Mouse (Mus musculus) liver, adult 2 months (tissue): ENCODE data around the gene Plk2. TPM values are rescaled to one million over a fixed set of nuclear protein-coding genes. Genes with fewer than 3 reads are reported as not detected.

ENCODE experiments used
- DNase-seq: peaks from one replicate; pipeline ENCODE4 v3.0.0-alpha.2; 2011; ENCODE audit warnings: low read depth, low spot score; ENCODE audit errors: extremely low read depth
- H3K27ac ChIP-seq: fragments of 200-500 bp; replicated peaks from 2 replicates; pipeline ENCODE4 v1.5.1; 2012; ENCODE audit warnings: low read depth, mild to moderate bottlenecking, control low read depth, inconsistent platforms, low read length; ENCODE audit not compliant: insufficient read depth
- H3K27me3 ChIP-seq: fragments of 200-500 bp; 2 replicates; pipeline ENCODE4 v1.6.1; 2012; ENCODE audit warnings: mild to moderate bottlenecking, moderate library complexity, low read length, inconsistent platforms; ENCODE audit not compliant: control insufficient read depth, insufficient read depth
- H3K36me3 ChIP-seq: fragments of 200-500 bp; 2 replicates; pipeline ENCODE4 v1.6.1; 2012; ENCODE audit warnings: low read length, inconsistent platforms; ENCODE audit not compliant: control insufficient read depth, insufficient read depth
- H3K4me1 ChIP-seq: fragments of 200-500 bp; 2 replicates; pipeline ENCODE4 v1.6.1; 2011; ENCODE audit warnings: low read length; ENCODE audit not compliant: control insufficient read depth, insufficient read depth
- H3K4me3 ChIP-seq: fragments of 200-500 bp; 2 replicates; pipeline ENCODE4 v1.5.1; 2011; ENCODE audit warnings: low read depth, mild to moderate bottlenecking, control low read depth, low read length, moderate library complexity; ENCODE audit not compliant: insufficient read depth
- H3K79me2 ChIP-seq: fragments of 200-500 bp; 2 replicates; pipeline ENCODE4 v1.6.1; 2012; ENCODE audit warnings: inconsistent platforms, mild to moderate bottlenecking, low read length, moderate library complexity; ENCODE audit not compliant: control insufficient read depth, insufficient read depth
- H3K9ac ChIP-seq: fragments of 200-500 bp; 2 replicates; pipeline ENCODE4 v1.6.1; 2012; ENCODE audit warnings: low read depth, mild to moderate bottlenecking, control low read depth, inconsistent platforms, low read length
- CTCF ChIP-seq: fragments of 200-500 bp; IDR thresholded peaks from 2 replicates; pipeline ENCODE4 v1.5.1; 2011; ENCODE audit warnings: low read depth, low read length, control low read depth
- POLR2A ChIP-seq: fragments of 200-500 bp; IDR thresholded peaks from 2 replicates; pipeline ENCODE4 v1.6.1; 2011; ENCODE audit warnings: low read length, control low read depth; ENCODE audit not compliant: insufficient read depth; ENCODE audit errors: extremely low read depth
- WGBS: fragments of 180-500 bp; shearing (Covaris S2); methylation state at CpG from one replicate; pipeline ENCODE4 v1.1.7; 2018; 5-methylcytosine and 5-hydroxymethylcytosine counted together
- polyA plus RNA-seq: library from polyadenylated mRNA; depleted of rRNA; stranded (reverse); fragments of >200 nt; gene quantifications from 2 replicates; pipeline ENCODE4 v1.2.3, GENCODE M21; 2012
- total RNA-seq: library from RNA; depleted of rRNA; stranded (reverse); fragments of >200 nt; gene quantifications from 2 replicates; pipeline ENCODE4 v1.2.3, GENCODE M21; 2014

The Plk2 gene
- total and polyA plus RNA-seq, 2 experiments: 3.3 to 10.1 TPM

GRCm38 (mm10) chr13:110418656-110419055 lies 23.8 kb downstream of the Plk2 start:
- H3K79me2 ChIP-seq: no peaks in the 10 kb centered on the region
- no peak overlapping the region for H3K27ac ChIP-seq
- WGBS: 67% methylated on average over 5 of the region's 5 CpGs
- no peaks in the 10 kb centered on the region for H3K4me1 ChIP-seq
- no peak overlapping the region for H3K9ac ChIP-seq
- H3K36me3 ChIP-seq: no peaks in the 10 kb centered on the region
- no peak overlapping the region for H3K4me3 ChIP-seq
- no peaks in the 10 kb centered on the region for H3K27me3 ChIP-seq
- DNase-seq: no peak
- TF ChIP-seq CTCF (no peak), POLR2A (no peak)

- no peaks in the 10 kb centered on the region for H3K4me1 ChIP-seq
- 88% methylated on average over 5 of the region's 5 CpGs for WGBS
Measured at GRCm38 (mm10) chr13:110419640-110420039, 24.8 kb downstream of the Plk2 start.

GRCm38 (mm10) chr13:110422434-110422833 lies 27.6 kb downstream of the Plk2 start:
- no peaks in the 10 kb centered on the region for H3K79me2 ChIP-seq
- no peak overlapping the region for H3K4me3 ChIP-seq
- H3K9ac ChIP-seq: no peak overlapping the region
- WGBS: 38% methylated on average over 7 of the region's 7 CpGs
- no peaks in the 10 kb centered on the region for H3K27me3 ChIP-seq
- no peaks in the 10 kb centered on the region for H3K36me3 ChIP-seq
- TF ChIP-seq CTCF (no peak), POLR2A (no peak)
- DNase-seq: no peak
- H3K4me1 ChIP-seq: peaks cover 3% of the 10 kb centered on the region
- H3K27ac ChIP-seq: no peak overlapping the region

More at GRCm38 (mm10) chr13:110419640-110420039, 24.8 kb downstream of the Plk2 start:
- no peak for DNase-seq
- Histone ChIP-seq H3K27ac (no peak overlapping the region), H3K4me3 (no peak overlapping the region), H3K79me2 (no peaks in the 10 kb centered on the region), H3K27me3 (no peaks in the 10 kb centered on the region), H3K9ac (no peak overlapping the region), H3K36me3 (no peaks in the 10 kb centered on the region)
- TF ChIP-seq POLR2A: no peak
- TF ChIP-seq CTCF: no peak

GRCm38 (mm10) chr13:110425512-110426222 lies 30.8 kb downstream of the Plk2 start:
- no peaks in the 10 kb centered on the region for H3K36me3 ChIP-seq
- peak; percentile 87 for DNase-seq
- peak overlapping the region; percentile 15; the same call in 1 of the 2 replicates for H3K27ac ChIP-seq
- no peak overlapping the region for H3K4me3 ChIP-seq
- H3K79me2 ChIP-seq: no peaks in the 10 kb centered on the region
- peaks cover 3% of the 10 kb centered on the region for H3K4me1 ChIP-seq
- H3K9ac ChIP-seq: no peak overlapping the region
- TF ChIP-seq CTCF (no peak), POLR2A (no peak)
- WGBS: 41% methylated on average over 8 of the region's 8 CpGs
- H3K27me3 ChIP-seq: no peaks in the 10 kb centered on the region

GRCm38 (mm10) chr13:110431388-110431787 lies 36.5 kb downstream of the Plk2 start:
- TF ChIP-seq CTCF (no peak), POLR2A (no peak)
- H3K36me3 ChIP-seq: no peaks in the 10 kb centered on the region
- H3K9ac ChIP-seq: no peak overlapping the region
- H3K27ac ChIP-seq: no peak overlapping the region
- peak; percentile 29 for DNase-seq
- H3K79me2 ChIP-seq: no peaks in the 10 kb centered on the region
- no peak overlapping the region for H3K4me3 ChIP-seq
- no peaks in the 10 kb centered on the region for H3K27me3 ChIP-seq
- H3K4me1 ChIP-seq: no peaks in the 10 kb centered on the region

GRCm38 (mm10) chr13:110432062-110432566 lies 37.3 kb downstream of the Plk2 start:
- whole genome bisulfite sequencing: 71% methylated on average over 2 of the region's 2 CpGs

More at GRCm38 (mm10) chr13:110432062-110432566, 37.3 kb downstream of the Plk2 start:
- Histone ChIP-seq H3K27ac (no peak overlapping the region), H3K79me2 (no peaks in the 10 kb centered on the region), H3K9ac (no peak overlapping the region), H3K4me1 (no peaks in the 10 kb centered on the region), H3K4me3 (no peak overlapping the region), H3K27me3 (no peaks in the 10 kb centered on the region), H3K36me3 (no peaks in the 10 kb centered on the region)
- no peak for DNase-seq
- TF ChIP-seq POLR2A (no peak), CTCF (no peak)
